Mouse (Mus musculus): Measurements from ENCODE around the gene Tmed8. TPM values are rescaled to one million over a fixed set of nuclear protein-coding genes. Genes with fewer than 3 reads are reported as not detected.

Gene Tmed8
- total and polyA plus RNA-seq, 3 experiments = 27.3 to 34.8 (median 27.9) TPM

GRCm38 (mm10) chr12:87219362-87219761 lies 19.1 kb upstream of the Tmed8 start:
- dilution Hi-C loops (cut with MboI; ENCODE audit: extremely low pct_ligation_motif_present, extremely low pct_unique_long_range_greater_than_20kb, low sequenced_read_pairs) (no loop called here), in situ Hi-C loops (cut with MboI; ENCODE audit: low pct_ligation_motif_present, low pct_unique_long_range_greater_than_20kb, low sequenced_read_pairs) (no loop called here)
- Histone ChIP-seq H3K4me3 (replicated peaks in 1 of 3; ENCODE audit: low read depth in 2 of 3, low read length in 2 of 3, poor library complexity in 1 of 3) (no peak overlapping the region), H3K9ac (ENCODE audit: insufficient read depth, low read depth) (no peak overlapping the region), H3K36me3 (replicated peaks in 1 of 2; ENCODE audit: control insufficient read depth in 1 of 2, insufficient read depth in 1 of 2, low read length in 1 of 2) (peaks cover 0 to 12% of the 10 kb centered on the region in 2 experiments), H3K9me3 (replicated peaks; ENCODE audit: low read length) (no peaks in the 10 kb centered on the region), H3K27ac (ENCODE audit: insufficient read depth, low read depth) (no peak overlapping the region), H3K4me2 (ENCODE audit: insufficient read depth, low read depth, poor library complexity, severe bottlenecking) (no peak overlapping the region), H3K4me1 (ENCODE audit: control insufficient read depth in 1 of 2, insufficient read depth in 2 of 2) (peaks cover 0 to 6% of the 10 kb centered on the region in 2 experiments; a peak in 1 of 4 replicates), H3K79me2 (replicated peaks; ENCODE audit: control insufficient read depth, extremely low read depth, insufficient read depth, poor library complexity, severe bottlenecking) (no peaks in the 10 kb centered on the region), H3K27me3 (replicated peaks) (no peaks in the 10 kb centered on the region)
- no peak for TF ChIP-seq MYC (IDR thresholded peaks at IDR 0.05; ENCODE audit: low read depth, low read length)
- DNase-seq (ENCODE audit: extremely low read depth) = no peak

GRCm38 (mm10) chr12:87217596-87217995 lies 17.3 kb upstream of the Tmed8 start:
- Histone ChIP-seq H3K9me3 (replicated peaks; ENCODE audit: low read length) (no peaks in the 10 kb centered on the region), H3K9ac (ENCODE audit: insufficient read depth, low read depth) (no peak overlapping the region), H3K4me1 (ENCODE audit: control insufficient read depth in 1 of 2, insufficient read depth in 2 of 2) (peaks cover 0 to 6% of the 10 kb centered on the region in 2 experiments; a peak in 1 of 4 replicates), H3K4me3 (replicated peaks in 1 of 3; ENCODE audit: low read depth in 2 of 3, low read length in 2 of 3, poor library complexity in 1 of 3) (no peak overlapping the region), H3K36me3 (replicated peaks in 1 of 2; ENCODE audit: control insufficient read depth in 1 of 2, insufficient read depth in 1 of 2, low read length in 1 of 2) (peaks cover 0 to 6% of the 10 kb centered on the region in 2 experiments), H3K27ac (ENCODE audit: insufficient read depth, low read depth) (no peak overlapping the region), H3K27me3 (replicated peaks) (no peaks in the 10 kb centered on the region), H3K79me2 (replicated peaks; ENCODE audit: control insufficient read depth, extremely low read depth, insufficient read depth, poor library complexity, severe bottlenecking) (no peaks in the 10 kb centered on the region), H3K4me2 (ENCODE audit: insufficient read depth, low read depth, poor library complexity, severe bottlenecking) (no peak overlapping the region)
- dilution Hi-C loops (cut with MboI; ENCODE audit: extremely low pct_ligation_motif_present, extremely low pct_unique_long_range_greater_than_20kb, low sequenced_read_pairs) (no loop called here), in situ Hi-C loops (cut with MboI; ENCODE audit: low pct_ligation_motif_present, low pct_unique_long_range_greater_than_20kb, low sequenced_read_pairs) (no loop called here)
- no peak for DNase-seq (ENCODE audit: extremely low read depth)
- no peak for TF ChIP-seq BHLHE40 (IDR thresholded peaks at IDR 0.05; ENCODE audit: low read depth, low read length)
- TF ChIP-seq JUN (IDR thresholded peaks at IDR 0.05; ENCODE audit: insufficient read depth, low read depth, low read length) = no peak
- TF ChIP-seq ELF1 (IDR thresholded peaks at IDR 0.05; ENCODE audit: low read depth, low read length) = no peak
- no peak for TF ChIP-seq TBP (conservative IDR thresholded peaks at IDR 0.05; ENCODE audit: low read depth, low read length)
- no peak for TF ChIP-seq MAZ (IDR thresholded peaks at IDR 0.05; ENCODE audit: low read depth, low read length)
- TF ChIP-seq IRF4 (IDR thresholded peaks at IDR 0.05; ENCODE audit: low read depth, low read length) = no peak
- no peak for TF ChIP-seq RCOR1 (conservative IDR thresholded peaks at IDR 0.05; ENCODE audit: low read depth, low read length)
- TF ChIP-seq ZNF384 (IDR thresholded peaks at IDR 0.05; ENCODE audit: low read depth, low read length) = no peak

GRCm38 (mm10) chr12:87216053-87216452 lies 15.8 kb upstream of the Tmed8 start:
- TF ChIP-seq USF2 (conservative IDR thresholded peaks at IDR 0.05; ENCODE audit: low read depth, low read length) (peak; percentile 44), USF1 (IDR thresholded peaks at IDR 0.05; ENCODE audit: low read depth, low read length) (peak; percentile 35), CTCF (conservative IDR thresholded peaks at IDR 0.05 in 1 of 2, IDR thresholded peaks at IDR 0.05 in 1 of 2; ENCODE audit: low read depth in 2 of 2, low read length in 2 of 2) (no peak)
- in situ Hi-C loops (cut with MboI; ENCODE audit: low pct_ligation_motif_present, low pct_unique_long_range_greater_than_20kb, low sequenced_read_pairs) = no loop called here
- H3K79me2 ChIP-seq (replicated peaks; ENCODE audit: control insufficient read depth, extremely low read depth, insufficient read depth, poor library complexity, severe bottlenecking) = no peaks in the 10 kb centered on the region
- H3K27me3 ChIP-seq (replicated peaks) = no peaks in the 10 kb centered on the region
- peaks cover 0 to 6% of the 10 kb centered on the region in 2 experiments; a peak in 1 of 4 replicates for H3K4me1 ChIP-seq (ENCODE audit: control insufficient read depth in 1 of 2, insufficient read depth in 2 of 2)
- no peaks in the 10 kb centered on the region for H3K9me3 ChIP-seq (replicated peaks; ENCODE audit: low read length)
- H3K4me2 ChIP-seq (ENCODE audit: insufficient read depth, low read depth, poor library complexity, severe bottlenecking) = no peak overlapping the region
- no peak overlapping the region for H3K27ac ChIP-seq (ENCODE audit: insufficient read depth, low read depth)
- no peak for DNase-seq (ENCODE audit: extremely low read depth)
- dilution Hi-C loops (cut with MboI; ENCODE audit: extremely low pct_ligation_motif_present, extremely low pct_unique_long_range_greater_than_20kb, low sequenced_read_pairs) = no loop called here
- H3K4me3 ChIP-seq (replicated peaks in 1 of 3; ENCODE audit: low read depth in 2 of 3, low read length in 2 of 3, poor library complexity in 1 of 3) = no peak overlapping the region
- H3K36me3 ChIP-seq (replicated peaks in 1 of 2; ENCODE audit: control insufficient read depth in 1 of 2, insufficient read depth in 1 of 2, low read length in 1 of 2) = peaks cover 0 to 4% of the 10 kb centered on the region in 2 experiments
- no peak overlapping the region for H3K9ac ChIP-seq (ENCODE audit: insufficient read depth, low read depth)

All from CH12.LX (cell line).